Mouse (Mus musculus) liver, adult 2 months (tissue): ENCODE measurements at regions not wholly inside any gene's neighbourhood (a gene's known extent, or its start where the extent isn't known, plus 50 kb on each side); places are given as distances from the start of the nearest gene placed in this dataset.

ENCODE experiments used
- CTCF ChIP-seq: fragments of 200-500 bp; IDR thresholded peaks from 2 replicates; pipeline ENCODE4 v1.5.1; 2011; ENCODE audit warnings: low read depth, low read length, control low read depth
- POLR2A ChIP-seq: fragments of 200-500 bp; IDR thresholded peaks from 2 replicates; pipeline ENCODE4 v1.6.1; 2011; ENCODE audit warnings: low read length, control low read depth; ENCODE audit not compliant: insufficient read depth; ENCODE audit errors: extremely low read depth

- no peak for TF ChIP-seq CTCF
- TF ChIP-seq POLR2A: no peak
Observed at GRCm38 (mm10) chr1:163512847-163513246, 109.4 kb upstream of the Gorab start.
